Mouse (Mus musculus): Measurements from ENCODE around the gene Olfr491.

- TF ChIP-seq CTCF (IDR thresholded peaks at IDR 0.05; ENCODE audit: extremely low read depth, insufficient read depth, low read length) (no peak), POLR2A (IDR thresholded peaks at IDR 0.05; ENCODE audit: extremely low read depth, insufficient read depth, low read length) (no peak)
These were observed 10.3 kb downstream of the Olfr491 start, which contains the start of gene Olfr492 for GRCm38 (mm10) chr7:108323574-108323973.

All from cortical plate, adult 2 months (tissue).